Mouse (Mus musculus) heart, embryonic 11.5 days (tissue): ENCODE data around the gene Fbf1. TPM values are rescaled to one million over a fixed set of nuclear protein-coding genes. Genes with fewer than 3 reads are reported as not detected.

Experiments
- ATAC-seq: fragments of 200-750 bp; cut with Nextera tagmentation; replicated peaks from 2 replicates; pipeline ENCODE4 v1.8.0; 2017; ENCODE audit warnings: moderate library complexity; ENCODE audit not compliant: insufficient number of reproducible peaks, low FRiP score, low TSS enrichment
- H3K27ac ChIP-seq: fragments of 300-500 bp; sonication (generic); 2 replicates; pipeline ENCODE4 v1.5.1; 2014; ENCODE audit warnings: mild to moderate bottlenecking, low read depth, low read length
- H3K27me3 ChIP-seq: fragments of 300-500 bp; sonication (generic); 2 replicates; pipeline ENCODE4 v1.6.1; 2014; ENCODE audit warnings: mild to moderate bottlenecking, low read length, mixed read lengths; ENCODE audit not compliant: control insufficient read depth, insufficient read depth
- H3K36me3 ChIP-seq: fragments of 300-500 bp; sonication (generic); 2 replicates; pipeline ENCODE4 v1.6.1; 2014; ENCODE audit warnings: mild to moderate bottlenecking, low read length, moderate library complexity, mixed read lengths; ENCODE audit not compliant: control insufficient read depth, insufficient read depth
- H3K4me1 ChIP-seq: fragments of 300-500 bp; sonication (generic); 2 replicates; pipeline ENCODE4 v1.6.1; 2014; ENCODE audit warnings: low read length; ENCODE audit not compliant: control insufficient read depth, insufficient read depth
- H3K4me2 ChIP-seq: fragments of 300-500 bp; sonication (generic); 2 replicates; pipeline ENCODE4 v1.6.1; 2014; ENCODE audit warnings: mild to moderate bottlenecking, moderate library complexity
- H3K4me3 ChIP-seq: fragments of 300-500 bp; sonication (generic); 2 replicates; pipeline ENCODE4 v1.5.1; 2014; ENCODE audit warnings: low read depth, low read length
- H3K9ac ChIP-seq: fragments of 300-500 bp; sonication (generic); 2 replicates; pipeline ENCODE4 v1.6.1; 2014; ENCODE audit warnings: mild to moderate bottlenecking, low read depth, low read length, moderate library complexity
- H3K9me3 ChIP-seq: fragments of 300-500 bp; sonication (generic); replicated peaks from 2 replicates; pipeline ENCODE4 v1.6.1; 2016; ENCODE audit warnings: low read length; ENCODE audit not compliant: control insufficient read depth
- WGBS: fragments of 180-500 bp; shearing (Covaris S2); extraction: QIAGEN DNeasy Blood & Tissue Kit; methylation state at CpG from one replicate; pipeline ENCODE4 v1.1.7; 2014; ENCODE audit not compliant: insufficient replicate concordance; 5-methylcytosine and 5-hydroxymethylcytosine counted together
- polyA plus RNA-seq: library from polyadenylated mRNA; unstranded; fragments of >200 nt; fragmentation: Nextera tagmentation; extraction: Ambion mirVana; gene quantifications from 2 replicates; pipeline ENCODE4 v1.2.1, GENCODE M21; 2014

Fbf1 gene
- polyA plus RNA-seq, 1 experiment from 2014 or later: 20.3 TPM

GRCm38 (mm10) chr11:116105065-116105464 lies 62.9 kb downstream of the Fbf1 start:
- Histone ChIP-seq H3K27me3 (peaks cover 20% of the 10 kb centered on the region), H3K27ac (peak overlapping the region; percentile 96), H3K9me3 (no peaks in the 10 kb centered on the region), H3K4me1 (peaks cover 83% of the 10 kb centered on the region), H3K4me2 (no peak overlapping the region), H3K4me3 (no peak overlapping the region), H3K9ac (no peak overlapping the region), H3K36me3 (no peaks in the 10 kb centered on the region)
- no peak for ATAC-seq
- WGBS: 75% methylated on average over 2 of the region's 2 CpGs

GRCm38 (mm10) chr11:116104006-116104646 lies 63.8 kb downstream of the Fbf1 start:
- no peaks in the 10 kb centered on the region for H3K36me3 ChIP-seq
- 32% methylated on average over 14 of the region's 14 CpGs for WGBS
- peak overlapping the region; percentile 65 for H3K9ac ChIP-seq
- peak overlapping the region; percentile 96 for H3K27ac ChIP-seq
- H3K4me3 ChIP-seq: no peak overlapping the region
- H3K27me3 ChIP-seq: peaks cover 12% of the 10 kb centered on the region
- peak overlapping the region; percentile 24 for H3K4me2 ChIP-seq
- H3K4me1 ChIP-seq: peaks cover 86% of the 10 kb centered on the region
- H3K9me3 ChIP-seq: no peaks in the 10 kb centered on the region
- peak; percentile 74 for ATAC-seq

GRCm38 (mm10) chr11:116103572-116103971 lies 64.4 kb downstream of the Fbf1 start:
- Histone ChIP-seq H3K4me3 (no peak overlapping the region), H3K27ac (peak overlapping the region; percentile 96), H3K9me3 (no peaks in the 10 kb centered on the region), H3K4me1 (peaks cover 89% of the 10 kb centered on the region), H3K9ac (peak overlapping the region; percentile 34; the same call in 1 of the 2 replicates), H3K27me3 (peaks cover 12% of the 10 kb centered on the region), H3K36me3 (no peaks in the 10 kb centered on the region), H3K4me2 (peak overlapping the region; percentile 24; the same call in 1 of the 2 replicates)
- WGBS: 48% methylated on average over 12 of the region's 12 CpGs
- ATAC-seq: no peak

GRCm38 (mm10) chr11:116102472-116102871 lies 65.5 kb downstream of the Fbf1 start:
- WGBS: 53% methylated on average over 3 of the region's 4 CpGs
- no peak for ATAC-seq
- H3K4me2 ChIP-seq: no peak overlapping the region
- no peaks in the 10 kb centered on the region for H3K9me3 ChIP-seq
- peak overlapping the region; percentile 56 for H3K9ac ChIP-seq
- H3K4me1 ChIP-seq: peaks cover 82% of the 10 kb centered on the region
- H3K36me3 ChIP-seq: no peaks in the 10 kb centered on the region
- no peak overlapping the region for H3K4me3 ChIP-seq
- H3K27me3 ChIP-seq: peaks cover 3% of the 10 kb centered on the region; the same call in 1 of the 2 replicates
- peak overlapping the region; percentile 92 for H3K27ac ChIP-seq

- Histone ChIP-seq H3K36me3 (no peaks in the 10 kb centered on the region), H3K4me2 (peak overlapping the region; percentile 20; the same call in 1 of the 2 replicates), H3K9ac (peak overlapping the region; percentile 56), H3K9me3 (no peaks in the 10 kb centered on the region), H3K4me1 (peaks cover 77% of the 10 kb centered on the region), H3K27me3 (no peaks in the 10 kb centered on the region; the same call in 1 of the 2 replicates), H3K27ac (peak overlapping the region; percentile 92), H3K4me3 (no peak overlapping the region)
- WGBS: 42% methylated on average over 11 of the region's 11 CpGs
- ATAC-seq: peak; percentile 6; the same call in 1 of the 2 replicates
Measured at GRCm38 (mm10) chr11:116101931-116102381, 66.0 kb downstream of the Fbf1 start.

- H3K36me3 ChIP-seq: no peaks in the 10 kb centered on the region
- no peaks in the 10 kb centered on the region for H3K9me3 ChIP-seq
- H3K4me1 ChIP-seq: peaks cover 66% of the 10 kb centered on the region
- 75% methylated on average over 7 of the region's 7 CpGs for WGBS
- no peak overlapping the region for H3K4me3 ChIP-seq
- no peak overlapping the region for H3K4me2 ChIP-seq
- no peak for ATAC-seq
- peak overlapping the region; percentile 92 for H3K27ac ChIP-seq
- peak overlapping the region; percentile 43 for H3K9ac ChIP-seq
- no peaks in the 10 kb centered on the region for H3K27me3 ChIP-seq
Measured at GRCm38 (mm10) chr11:116100839-116101238, 67.1 kb downstream of the Fbf1 start.

- H3K36me3 ChIP-seq: no peaks in the 10 kb centered on the region
- H3K9me3 ChIP-seq: no peaks in the 10 kb centered on the region
- H3K4me1 ChIP-seq: peaks cover 62% of the 10 kb centered on the region
- H3K9ac ChIP-seq: peak overlapping the region; percentile 43
- no peak for ATAC-seq
- WGBS: 39% methylated on average over 6 of the region's 6 CpGs
- no peaks in the 10 kb centered on the region for H3K27me3 ChIP-seq
- peak overlapping the region; percentile 92 for H3K27ac ChIP-seq
- H3K4me2 ChIP-seq: no peak overlapping the region; the same call in 1 of the 2 replicates
- H3K4me3 ChIP-seq: no peak overlapping the region
Measured at GRCm38 (mm10) chr11:116100385-116100784, 67.6 kb downstream of the Fbf1 start.

GRCm38 (mm10) chr11:116099462-116099861 lies 68.5 kb downstream of the Fbf1 start:
- Histone ChIP-seq H3K9ac (no peak overlapping the region), H3K27ac (peak overlapping the region; percentile 92), H3K27me3 (no peaks in the 10 kb centered on the region), H3K9me3 (no peaks in the 10 kb centered on the region), H3K4me3 (no peak overlapping the region), H3K4me2 (no peak overlapping the region), H3K36me3 (no peaks in the 10 kb centered on the region), H3K4me1 (peaks cover 56% of the 10 kb centered on the region)
- no peak for ATAC-seq
- WGBS: 85% methylated on average over 6 of the region's 6 CpGs
